Mouse (Mus musculus): ENCODE measurements around the gene Scgb2b24. TPM values are rescaled to one million over a fixed set of nuclear protein-coding genes. Genes with fewer than 3 reads are reported as not detected.

Scgb2b24 gene
- not detected for polyA plus RNA-seq (2017; shearing (Covaris generic))

DNA sequence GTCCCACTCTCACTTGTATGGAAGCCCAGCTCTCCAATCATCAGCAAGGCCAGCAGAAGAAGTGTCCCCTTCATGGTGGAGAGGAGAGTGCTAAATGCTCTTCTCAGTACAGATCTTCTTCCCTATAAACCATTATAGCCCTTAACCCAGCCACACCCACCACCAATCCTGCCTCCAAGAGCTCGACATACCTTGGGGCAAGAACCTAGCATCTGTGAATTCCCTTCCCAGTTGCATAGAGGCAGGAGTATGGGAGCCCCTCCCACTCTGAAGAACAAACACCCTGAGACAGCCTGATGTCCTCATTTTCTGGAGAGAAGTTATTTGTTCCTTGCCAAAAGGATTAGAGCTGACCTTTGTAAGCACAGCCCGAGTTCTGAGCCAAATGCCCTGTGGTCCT, at the start of gene Scgb2b24:
Gene Scgb2b24, minus strand, starts transcription at position 101 of the 400 bp plus-strand sequence.
- no peak for ATAC-seq

DNA sequence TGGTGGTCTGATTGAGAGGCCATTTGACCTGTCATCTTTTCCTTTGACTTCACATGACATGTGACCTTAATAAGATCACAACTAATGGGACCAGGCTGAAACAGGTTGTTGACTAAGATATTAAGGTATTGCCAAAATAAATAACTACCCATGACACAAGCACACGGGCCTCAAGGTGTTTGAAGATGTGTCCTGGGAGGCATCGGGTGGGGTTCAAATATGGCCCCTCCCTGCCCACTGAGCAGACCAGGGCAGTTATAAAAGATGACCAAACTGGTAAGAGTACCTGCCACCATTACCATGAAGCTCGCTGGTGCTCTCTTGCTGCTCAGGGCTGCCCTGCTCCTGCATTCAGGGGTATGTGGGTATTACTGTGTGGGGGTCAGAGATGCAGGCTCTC, 4.4 kb upstream of the Scgb2b24 start, which contains the start of gene Scgb1b24:
Gene Scgb1b24, plus strand, starts transcription at position 301 of the 400 bp plus-strand sequence.
- no peak for ATAC-seq

DNA sequence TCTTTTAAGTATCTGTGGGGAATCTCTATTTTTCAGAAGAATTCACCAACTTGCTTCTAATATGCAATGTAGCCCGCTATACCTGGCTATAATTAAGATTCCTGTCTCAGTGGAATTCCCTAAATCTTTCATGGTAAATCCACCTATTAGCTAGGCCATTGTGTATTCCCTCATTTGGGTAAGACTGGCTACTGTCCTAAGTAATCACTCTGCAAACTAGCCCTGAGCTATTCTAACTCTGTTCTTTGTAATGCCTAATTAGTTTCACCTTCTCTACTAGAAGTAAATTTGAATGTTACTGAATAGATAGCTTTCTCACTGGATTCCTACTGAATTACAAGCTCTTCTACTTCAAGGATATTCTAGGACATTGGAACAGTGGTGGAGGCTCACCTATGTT, 49.2 kb downstream of the Scgb2b24 start:
- ATAC-seq = no peak

Other genes with a start within 250 kb of the Scgb2b24 start
- not detected for gene Scgb2b21, start 218.9 kb downstream of the Scgb2b24 start, polyA plus RNA-seq (2017; shearing (Covaris generic))
- not detected for gene Scgb1b24, start 4.5 kb upstream of the Scgb2b24 start, polyA plus RNA-seq (2017; shearing (Covaris generic))
- not detected for gene Scgb2b26, start 205.7 kb upstream of the Scgb2b24 start, polyA plus RNA-seq (2017; shearing (Covaris generic))